Mouse (Mus musculus) hindbrain, embryonic 13.5 days (tissue): ENCODE measurements around the gene Gm42957. TPM values are rescaled to one million over a fixed set of nuclear protein-coding genes. Genes with fewer than 3 reads are reported as not detected.

Experiments used
- ATAC-seq: fragments of 200-750 bp; cut with Nextera tagmentation; 2 replicates; pipeline ENCODE4 v1.8.0; 2017; ENCODE audit warnings: moderate TSS enrichment; ENCODE audit not compliant: low FRiP score
- H3K27ac ChIP-seq: fragments of 300-500 bp; sonication (generic); 2 replicates; pipeline ENCODE4 v1.5.1; 2015; ENCODE audit warnings: inconsistent platforms, mild to moderate bottlenecking, moderate library complexity
- H3K27me3 ChIP-seq: fragments of 300-500 bp; sonication (generic); 2 replicates; pipeline ENCODE4 v1.6.1; 2015; ENCODE audit warnings: mild to moderate bottlenecking, inconsistent platforms
- H3K36me3 ChIP-seq: fragments of 300-500 bp; sonication (generic); 2 replicates; pipeline ENCODE4 v1.6.1; 2015; ENCODE audit warnings: mild to moderate bottlenecking, inconsistent platforms
- H3K4me1 ChIP-seq: fragments of 300-500 bp; sonication (generic); replicated peaks from 2 replicates; pipeline ENCODE4 v1.6.1; 2015; ENCODE audit warnings: inconsistent platforms
- H3K4me2 ChIP-seq: fragments of 300-500 bp; sonication (generic); 2 replicates; pipeline ENCODE4 v1.6.1; 2015; ENCODE audit warnings: inconsistent platforms, mild to moderate bottlenecking, moderate library complexity
- H3K4me3 ChIP-seq: fragments of 300-500 bp; sonication (generic); 2 replicates; pipeline ENCODE4 v1.5.1; 2015; ENCODE audit warnings: mild to moderate bottlenecking, inconsistent platforms
- H3K9ac ChIP-seq: fragments of 300-500 bp; sonication (generic); 2 replicates; pipeline ENCODE4 v1.6.1; 2015; ENCODE audit warnings: mild to moderate bottlenecking, inconsistent platforms
- H3K9me3 ChIP-seq: fragments of 300-500 bp; sonication (generic); 2 replicates; pipeline ENCODE4 v1.6.1; 2016; ENCODE audit warnings: inconsistent platforms
- WGBS: fragments of 180-500 bp; shearing (Covaris S2); methylation state at CpG from one replicate; pipeline ENCODE4 v1.1.7; 2015; 5-methylcytosine and 5-hydroxymethylcytosine counted together
- polyA plus RNA-seq: library from polyadenylated mRNA; unstranded; fragments of >200 nt; fragmentation: Nextera tagmentation; extraction: Ambion mirVana; gene quantifications from 2 replicates; pipeline ENCODE4 v1.2.1, GENCODE M21; 2015

Gm42957 gene
- polyA plus RNA-seq, 1 experiment from 2014 or later: 0.12 TPM

DNA sequence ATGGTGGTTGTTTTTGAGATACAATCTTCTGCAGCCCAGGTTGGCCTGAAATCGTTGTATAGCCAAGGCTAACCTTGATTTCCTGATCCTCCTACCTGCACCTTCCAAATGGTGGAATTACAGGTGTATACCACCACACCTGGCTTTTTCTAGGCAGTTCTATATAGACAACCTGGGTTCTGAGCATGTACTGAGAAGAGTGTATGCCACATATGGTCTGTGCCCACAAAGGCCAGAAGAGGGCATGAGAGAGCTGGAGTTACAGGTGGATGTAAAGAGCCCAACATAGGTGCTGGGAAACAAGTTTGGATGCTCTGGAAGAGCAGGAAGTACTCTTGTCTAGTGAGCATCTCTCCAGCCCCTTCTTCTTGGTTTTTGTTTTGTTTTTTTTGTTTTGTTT, 32.0 kb downstream of the Gm42957 start:
- Histone ChIP-seq H3K4me2 (no peak overlapping the region), H3K9me3 (no peaks in the 10 kb centered on the region), H3K27ac (no peak overlapping the region), H3K36me3 (no peaks in the 10 kb centered on the region), H3K4me1 (peaks cover 16% of the 10 kb centered on the region), H3K4me3 (no peak overlapping the region), H3K27me3 (peaks cover 17% of the 10 kb centered on the region), H3K9ac (no peak overlapping the region)
- ATAC-seq: no peak
- 49% methylated on average over 1 of the region's 1 CpGs for WGBS

DNA sequence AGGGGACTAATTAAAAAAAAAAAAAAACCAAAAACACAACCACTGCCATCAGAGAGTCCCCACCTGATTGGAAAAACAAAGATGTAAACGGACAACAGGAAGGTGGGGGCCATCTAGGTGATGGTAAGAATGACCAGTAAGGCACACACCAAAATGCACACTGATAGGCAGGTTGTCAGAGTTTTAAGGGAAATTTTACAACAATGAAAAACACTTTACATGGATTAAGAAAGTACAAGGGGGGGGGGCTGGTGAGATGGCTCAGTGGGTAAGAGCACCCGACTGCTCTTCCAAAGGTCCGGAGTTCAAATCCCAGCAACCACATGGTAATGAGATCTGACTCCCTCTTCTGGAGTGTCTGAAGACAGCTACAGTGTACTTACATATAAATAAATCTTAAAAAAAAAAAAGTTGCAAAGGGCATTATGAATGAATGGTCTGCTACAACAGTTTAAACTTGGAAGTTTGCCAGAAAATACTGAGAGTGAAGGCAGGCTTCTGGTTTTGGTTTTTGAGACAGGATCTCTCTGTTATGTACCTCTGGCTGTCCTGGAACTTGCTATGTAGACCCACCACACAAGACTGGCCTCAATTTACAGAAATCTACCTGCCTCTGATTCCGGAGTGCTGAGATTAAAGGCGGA, 33.3 kb downstream of the Gm42957 start:
- no peak for ATAC-seq
- 95% methylated on average over 5 of the region's 5 CpGs for WGBS
- Histone ChIP-seq H3K4me1 (peaks cover 8% of the 10 kb centered on the region), H3K27ac (no peak overlapping the region), H3K9me3 (no peaks in the 10 kb centered on the region), H3K4me3 (no peak overlapping the region), H3K9ac (no peak overlapping the region), H3K4me2 (no peak overlapping the region), H3K27me3 (peaks cover 20% of the 10 kb centered on the region), H3K36me3 (no peaks in the 10 kb centered on the region)

DNA sequence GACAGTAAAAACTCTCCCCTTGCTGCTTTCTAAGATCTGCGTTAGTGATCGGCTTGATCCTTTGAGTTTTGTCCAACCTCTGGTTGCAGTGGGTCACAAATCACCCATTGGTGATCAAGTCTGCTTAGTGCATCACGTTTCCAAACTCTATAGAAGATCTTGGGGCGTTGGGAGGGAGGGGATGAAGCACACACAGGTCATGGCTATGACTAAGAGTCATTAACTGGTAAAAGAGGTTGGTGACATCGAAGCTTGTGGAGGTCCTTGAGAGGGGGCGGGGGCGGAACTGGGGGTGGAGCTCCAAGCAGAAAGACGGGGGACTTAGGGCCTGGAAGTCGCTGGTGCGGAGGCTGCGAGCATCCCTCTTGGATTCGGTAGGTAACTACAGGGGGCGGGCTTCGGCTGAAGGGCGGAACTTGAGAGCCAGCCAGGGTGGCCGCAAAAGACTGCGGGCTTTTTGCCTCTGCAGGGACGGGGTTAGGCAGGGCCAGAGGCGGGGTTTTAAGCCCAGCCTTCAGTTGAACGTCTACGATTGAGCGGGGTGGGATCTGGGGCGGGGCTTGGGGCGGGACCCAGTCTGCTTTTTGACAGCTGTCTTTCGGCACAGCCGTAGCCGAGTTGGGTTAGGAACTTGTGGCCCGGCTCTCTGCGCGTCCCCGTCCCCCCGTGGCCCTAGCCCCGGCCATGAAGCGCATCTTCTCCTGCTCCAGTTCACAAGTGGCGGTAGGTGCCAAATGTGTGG, 34.6 kb downstream of the Gm42957 start, which contains the start of gene Ankrd35:
Ankrd35 (plus strand) TSS at position 405 of the 742 bp plus-strand sequence.
- H3K4me3 ChIP-seq: peak within 1 kb of the TSS; percentile 46

DNA sequence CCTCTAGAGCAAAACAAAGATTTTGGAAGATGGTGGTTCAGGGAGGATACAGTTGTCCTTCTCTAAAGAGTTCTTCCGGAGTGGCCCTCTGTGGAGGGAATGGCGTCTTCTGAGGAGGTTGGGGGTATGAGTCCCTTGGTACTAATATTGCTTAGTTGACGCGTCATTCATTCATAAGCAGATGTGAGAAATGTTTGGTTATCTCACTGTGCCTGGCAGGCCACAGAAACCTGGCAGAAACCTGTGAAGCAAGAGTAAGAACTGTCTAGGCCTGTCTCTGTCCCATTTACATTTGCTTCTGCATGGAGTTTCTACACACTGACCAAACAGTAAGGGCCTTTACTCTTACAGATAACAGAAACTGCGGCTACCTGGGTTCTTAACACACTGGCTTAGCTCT, 36.2 kb downstream of the Gm42957 start:
- H3K9ac ChIP-seq: no peak overlapping the region
- ATAC-seq: no peak
- H3K4me2 ChIP-seq: no peak overlapping the region
- WGBS: 96% methylated on average over 5 of the region's 5 CpGs
- no peak overlapping the region for H3K4me3 ChIP-seq
- H3K36me3 ChIP-seq: no peaks in the 10 kb centered on the region
- peaks cover 20% of the 10 kb centered on the region for H3K27me3 ChIP-seq
- H3K9me3 ChIP-seq: no peaks in the 10 kb centered on the region
- H3K4me1 ChIP-seq: peaks cover 2% of the 10 kb centered on the region; the same call in 1 of the 2 replicates
- no peak overlapping the region for H3K27ac ChIP-seq

More for the DNA sequence above, 34.6 kb downstream of the Gm42957 start, which contains the start of gene Ankrd35:
- no peaks in the 10 kb centered on the region for H3K36me3 ChIP-seq
- WGBS: 5% methylated on average over 35 of the region's 35 CpGs
- no peak within 1 kb of the TSS for H3K27ac ChIP-seq
- ATAC-seq: peak; percentile 90
- H3K9ac ChIP-seq: peak within 1 kb of the TSS; percentile 59; the same call in 1 of the 2 replicates
- H3K4me1 ChIP-seq: peaks cover 2% of the 10 kb centered on the region; the same call in 1 of the 2 replicates
- H3K4me2 ChIP-seq: peak within 1 kb of the TSS; percentile 70
- H3K9me3 ChIP-seq: no peaks in the 10 kb centered on the region
- H3K27me3 ChIP-seq: peaks cover 20% of the 10 kb centered on the region

DNA sequence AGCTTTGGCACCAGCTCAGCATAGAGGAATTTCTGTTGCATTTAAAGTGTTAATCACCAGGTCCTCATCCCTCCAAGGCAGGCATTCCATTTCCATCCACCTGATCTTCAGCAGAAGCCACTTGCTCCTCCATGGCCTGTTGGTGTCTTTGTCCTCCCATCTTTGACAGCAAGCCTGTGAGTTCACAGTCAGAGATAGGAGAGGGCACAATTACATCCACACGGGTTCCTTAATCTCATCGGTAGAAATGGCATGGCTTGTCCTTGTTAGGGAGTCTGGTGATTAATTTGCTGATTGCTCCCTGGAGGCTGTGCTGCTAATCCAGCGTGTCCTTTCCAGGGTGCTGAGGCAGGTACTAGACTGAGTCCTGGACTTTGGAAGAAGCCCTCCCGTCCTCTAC, 38.2 kb downstream of the Gm42957 start:
- H3K4me3 ChIP-seq: no peak overlapping the region
- no peak for ATAC-seq
- H3K36me3 ChIP-seq: no peaks in the 10 kb centered on the region
- no peak overlapping the region for H3K9ac ChIP-seq
- WGBS: 72% methylated on average over 4 of the region's 4 CpGs
- no peak overlapping the region for H3K27ac ChIP-seq
- no peaks in the 10 kb centered on the region for H3K9me3 ChIP-seq
- no peak overlapping the region for H3K4me2 ChIP-seq
- peaks cover 25% of the 10 kb centered on the region for H3K27me3 ChIP-seq
- H3K4me1 ChIP-seq: peaks cover 2% of the 10 kb centered on the region; the same call in 1 of the 2 replicates

DNA sequence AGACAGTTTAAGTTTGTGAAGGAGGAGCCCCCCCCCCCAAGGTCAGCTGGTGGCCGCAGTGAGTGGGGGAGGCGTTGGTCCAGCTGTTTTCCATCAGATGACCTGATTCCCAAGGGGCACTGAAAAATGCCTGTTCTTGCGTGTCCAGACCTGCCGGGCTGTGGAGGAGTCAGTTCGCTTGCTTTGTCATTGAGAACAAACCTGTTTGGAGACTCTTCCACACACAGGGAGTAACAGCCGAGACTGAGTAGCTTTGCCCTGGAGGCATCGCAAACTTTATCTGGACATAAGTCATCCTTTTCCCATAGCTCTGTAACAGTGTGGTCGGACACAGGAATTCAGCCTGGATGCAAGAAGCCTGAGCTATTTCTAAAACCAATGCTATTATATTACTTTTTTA, 39.2 kb downstream of the Gm42957 start:
- no peak overlapping the region for H3K4me3 ChIP-seq
- H3K4me1 ChIP-seq: peaks cover 2% of the 10 kb centered on the region; the same call in 1 of the 2 replicates
- H3K9ac ChIP-seq: no peak overlapping the region
- H3K36me3 ChIP-seq: no peaks in the 10 kb centered on the region
- ATAC-seq: no peak
- peaks cover 33% of the 10 kb centered on the region for H3K27me3 ChIP-seq
- WGBS: 68% methylated on average over 8 of the region's 8 CpGs
- H3K9me3 ChIP-seq: no peaks in the 10 kb centered on the region
- no peak overlapping the region for H3K27ac ChIP-seq
- H3K4me2 ChIP-seq: no peak overlapping the region

DNA sequence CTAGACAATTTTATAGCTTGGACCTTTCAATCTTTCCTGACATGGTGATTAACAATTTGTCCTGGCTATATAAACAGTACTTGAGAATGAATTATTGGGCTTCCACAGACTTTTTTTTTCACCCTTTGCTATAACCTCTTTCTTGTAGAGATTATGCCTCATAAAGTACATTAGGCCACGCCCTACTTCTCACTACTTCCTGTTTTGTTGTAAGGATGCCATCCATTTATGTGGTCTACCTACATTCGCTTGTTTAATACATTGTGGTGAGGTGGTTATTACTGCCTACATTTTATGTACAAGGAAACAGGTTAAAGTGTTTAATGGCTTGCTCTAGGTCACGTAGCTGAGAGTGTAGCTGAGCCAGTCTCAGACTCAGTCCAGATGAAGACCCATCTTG, 39.9 kb downstream of the Gm42957 start:
- H3K9me3 ChIP-seq: no peaks in the 10 kb centered on the region
- H3K9ac ChIP-seq: no peak overlapping the region
- WGBS: 86% methylated on average over 3 of the region's 3 CpGs
- peaks cover 39% of the 10 kb centered on the region for H3K27me3 ChIP-seq
- H3K4me3 ChIP-seq: no peak overlapping the region
- peaks cover 4% of the 10 kb centered on the region for H3K4me1 ChIP-seq
- no peak overlapping the region for H3K27ac ChIP-seq
- no peak for ATAC-seq
- no peaks in the 10 kb centered on the region for H3K36me3 ChIP-seq
- H3K4me2 ChIP-seq: no peak overlapping the region

DNA sequence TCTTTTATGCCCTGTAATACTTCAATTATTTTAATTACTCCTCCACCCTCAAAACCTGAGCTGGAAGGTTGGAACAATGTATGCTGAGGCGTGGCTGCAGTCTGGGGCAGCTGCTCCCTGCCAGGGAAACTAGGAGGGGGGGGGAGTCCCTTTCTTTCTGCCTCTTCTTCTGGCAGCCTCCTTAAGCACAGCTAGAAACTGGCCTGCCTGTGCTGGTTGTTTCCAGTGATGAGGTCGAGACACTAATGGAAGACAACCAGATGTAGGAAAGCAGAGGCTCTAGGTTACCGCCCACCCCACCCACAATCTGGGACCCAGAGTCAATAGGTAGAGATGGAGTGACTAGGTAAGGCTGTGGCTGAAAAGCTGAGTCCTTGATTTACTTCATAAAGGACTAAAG, 40.4 kb downstream of the Gm42957 start:
- H3K9ac ChIP-seq: no peak overlapping the region
- no peak overlapping the region for H3K27ac ChIP-seq
- no peak overlapping the region for H3K4me3 ChIP-seq
- H3K9me3 ChIP-seq: no peaks in the 10 kb centered on the region
- H3K4me1 ChIP-seq: peaks cover 7% of the 10 kb centered on the region; the same call in 1 of the 2 replicates
- no peaks in the 10 kb centered on the region for H3K36me3 ChIP-seq
- H3K4me2 ChIP-seq: no peak overlapping the region
- ATAC-seq: no peak
- peaks cover 36% of the 10 kb centered on the region for H3K27me3 ChIP-seq
- WGBS: 32% methylated on average over 3 of the region's 3 CpGs

DNA sequence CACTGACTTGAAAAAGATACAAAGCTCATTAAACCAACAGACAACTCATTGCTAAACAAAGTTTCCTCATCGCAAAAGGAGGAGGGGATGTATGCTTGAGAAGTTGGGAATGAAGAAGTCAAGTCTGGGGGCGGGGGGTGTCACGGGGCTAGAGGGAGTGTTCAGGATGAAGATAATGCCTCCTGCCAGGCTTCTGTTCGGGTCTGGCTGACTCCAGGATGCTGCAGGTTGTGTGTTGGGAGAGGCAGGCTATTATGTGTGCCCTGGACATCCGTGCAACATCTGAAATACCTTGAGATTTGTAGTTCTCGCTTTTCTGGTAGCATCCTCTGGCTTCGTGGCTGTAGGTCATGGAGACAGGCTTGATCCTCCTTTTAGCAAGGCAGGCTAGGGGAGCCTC, 43.2 kb downstream of the Gm42957 start:
- Histone ChIP-seq H3K4me1 (peaks cover 9% of the 10 kb centered on the region; the same call in 1 of the 2 replicates), H3K4me2 (no peak overlapping the region), H3K9me3 (no peaks in the 10 kb centered on the region), H3K27ac (no peak overlapping the region), H3K27me3 (peaks cover 30% of the 10 kb centered on the region), H3K36me3 (no peaks in the 10 kb centered on the region), H3K9ac (no peak overlapping the region), H3K4me3 (no peak overlapping the region)
- 59% methylated on average over 7 of the region's 7 CpGs for WGBS
- ATAC-seq: no peak

DNA sequence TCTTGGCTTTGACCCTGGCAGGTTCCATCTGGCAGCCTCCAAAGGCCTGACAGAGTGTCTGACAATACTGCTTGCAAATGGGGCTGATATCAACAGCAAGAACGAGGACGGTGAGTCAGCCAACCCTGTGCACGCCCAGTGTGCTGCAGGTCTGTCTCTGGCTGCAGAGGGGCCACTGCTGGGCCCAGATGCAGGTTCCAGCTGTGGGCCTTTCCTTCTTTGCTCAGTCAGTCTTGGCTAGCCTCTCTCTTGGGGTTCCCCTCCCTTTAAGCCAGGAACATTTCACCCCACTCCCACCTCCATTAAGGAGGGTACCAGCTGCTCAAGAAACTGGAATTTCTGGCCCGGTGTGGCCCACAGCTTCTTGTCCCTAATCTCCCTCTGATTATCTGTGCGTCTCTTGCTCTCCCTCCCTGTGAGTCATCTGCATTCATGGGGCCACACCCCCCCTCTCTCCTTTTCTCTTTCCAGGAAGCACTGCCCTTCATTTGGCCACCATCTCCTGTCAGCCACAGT, 43.9 kb downstream of the Gm42957 start:
- H3K4me2 ChIP-seq: no peak overlapping the region
- H3K4me1 ChIP-seq: peaks cover 9% of the 10 kb centered on the region; the same call in 1 of the 2 replicates
- WGBS: 22% methylated on average over 5 of the region's 5 CpGs
- H3K9ac ChIP-seq: no peak overlapping the region
- no peak overlapping the region for H3K4me3 ChIP-seq
- peaks cover 38% of the 10 kb centered on the region for H3K27me3 ChIP-seq
- H3K36me3 ChIP-seq: no peaks in the 10 kb centered on the region
- no peak overlapping the region for H3K27ac ChIP-seq
- no peak for ATAC-seq
- H3K9me3 ChIP-seq: no peaks in the 10 kb centered on the region

DNA sequence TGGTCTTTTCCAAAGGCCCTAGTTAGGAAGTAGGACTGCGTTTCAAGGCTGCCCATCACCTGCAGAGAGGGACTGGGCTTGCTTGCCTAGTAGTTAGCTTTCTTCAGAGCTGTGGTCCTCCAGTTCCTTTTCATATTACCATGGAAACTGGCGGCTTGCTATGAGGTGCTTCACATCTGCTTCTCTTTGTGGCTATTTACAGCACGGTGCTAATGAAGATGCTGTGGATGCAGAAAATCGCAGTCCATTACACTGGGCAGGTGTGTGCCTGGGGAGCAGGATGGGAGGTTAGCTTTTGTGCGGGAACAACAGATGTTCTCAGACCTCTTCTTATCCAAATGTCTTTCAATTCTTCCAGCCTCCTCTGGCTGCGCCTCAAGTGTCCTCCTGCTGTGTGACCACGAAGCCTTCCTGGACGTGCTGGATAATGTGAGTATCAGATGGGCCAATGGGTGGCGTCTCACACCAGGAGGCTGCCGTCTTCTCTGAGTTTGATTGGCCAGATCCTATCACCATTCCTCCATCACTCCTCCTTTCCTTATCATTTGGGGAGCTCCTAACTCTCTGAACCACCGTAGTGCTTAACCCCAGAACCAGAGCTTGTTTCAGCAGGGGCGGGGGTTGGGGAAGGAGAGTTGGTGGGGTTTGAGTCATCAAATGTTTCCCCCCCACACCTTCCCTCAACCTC, 45.1 kb downstream of the Gm42957 start:
- peak; percentile 46; the same call in 1 of the 2 replicates for ATAC-seq

DNA sequence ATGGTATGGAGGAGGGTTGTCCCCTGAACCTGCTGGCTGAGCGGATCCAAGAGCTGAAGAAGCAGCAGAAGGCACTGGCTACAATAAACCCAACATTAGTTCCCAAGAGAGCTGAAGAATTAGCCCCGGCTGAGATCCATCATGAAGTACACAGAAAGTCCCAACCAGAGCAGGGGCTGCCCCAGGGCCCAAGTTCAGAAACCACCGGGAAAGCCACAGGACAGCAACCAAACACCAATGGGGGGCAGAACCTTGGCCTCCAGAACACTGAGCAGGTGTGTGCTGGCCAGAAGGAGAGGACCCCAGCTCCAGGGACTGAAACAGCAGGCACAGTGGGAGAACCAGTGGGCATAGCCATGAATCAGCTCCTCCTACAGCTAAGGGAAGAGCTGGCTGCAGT, 48.2 kb downstream of the Gm42957 start:
- no peaks in the 10 kb centered on the region for H3K9me3 ChIP-seq
- H3K36me3 ChIP-seq: no peaks in the 10 kb centered on the region
- H3K27me3 ChIP-seq: peaks cover 46% of the 10 kb centered on the region
- 85% methylated on average over 3 of the region's 3 CpGs for WGBS
- no peak overlapping the region for H3K9ac ChIP-seq
- H3K27ac ChIP-seq: no peak overlapping the region
- no peak overlapping the region for H3K4me3 ChIP-seq
- peaks cover 15% of the 10 kb centered on the region; the same call in 1 of the 2 replicates for H3K4me1 ChIP-seq
- ATAC-seq: no peak
- no peak overlapping the region for H3K4me2 ChIP-seq

More for the DNA sequence above, 45.1 kb downstream of the Gm42957 start:
- 19% methylated on average over 12 of the region's 12 CpGs for WGBS
- H3K9me3 ChIP-seq: no peaks in the 10 kb centered on the region
- H3K27me3 ChIP-seq: peaks cover 49% of the 10 kb centered on the region
- peaks cover 15% of the 10 kb centered on the region; the same call in 1 of the 2 replicates for H3K4me1 ChIP-seq
- H3K9ac ChIP-seq: no peak overlapping the region
- no peak overlapping the region for H3K4me3 ChIP-seq
- H3K27ac ChIP-seq: no peak overlapping the region
- H3K4me2 ChIP-seq: no peak overlapping the region
- H3K36me3 ChIP-seq: no peaks in the 10 kb centered on the region
